8 mouse cellular contexts compared by ENCODE assay signal in the genomic region with DNA sequence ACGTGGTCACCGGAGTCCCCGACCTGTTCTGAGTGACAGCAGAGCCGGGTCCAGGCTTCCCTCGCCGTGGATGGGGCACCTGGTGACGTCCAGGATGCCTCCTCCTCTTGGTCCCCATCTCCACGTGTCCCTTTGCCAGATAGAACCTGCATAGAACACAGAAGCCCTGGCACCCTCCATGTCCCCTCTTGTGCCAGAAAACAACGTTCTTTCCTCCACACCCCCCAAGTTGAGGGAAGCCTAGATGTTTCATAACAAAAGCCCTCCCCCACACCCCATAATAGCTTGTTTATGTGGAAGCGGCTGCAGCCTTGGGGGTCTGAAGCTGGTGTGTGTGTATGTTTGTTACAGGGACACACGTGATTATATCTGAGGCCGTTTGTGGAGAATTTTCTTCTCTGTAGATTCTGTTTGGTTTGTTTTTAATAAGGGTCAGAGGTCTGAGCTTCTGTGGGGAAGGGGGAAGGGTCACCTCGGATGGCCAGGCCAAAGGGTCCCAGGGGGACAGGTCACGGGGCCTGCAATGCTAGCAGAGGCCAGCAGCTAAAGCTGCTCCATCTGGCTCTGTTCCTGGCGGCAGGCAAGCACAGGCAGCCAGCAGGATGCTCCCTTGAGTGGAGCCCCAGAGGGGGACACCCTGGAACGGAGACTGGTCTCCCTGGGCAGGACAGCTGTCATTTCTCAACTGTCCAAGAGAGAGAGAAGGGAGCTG.
DNase-seq lines count a peak whose midpoint lies in the region; ATAC-seq and TF ChIP-seq lines count a peak whose summit lies in the region.

No protein-coding gene starts in this region.

- TF ChIP-seq CTCF in MEL (IDR thresholded peaks at IDR 0.05 in 2 of 3, conservative IDR thresholded peaks at IDR 0.05 in 1 of 3; ENCODE audit: control insufficient read depth in 1 of 3, insufficient read depth in 1 of 3, low read depth in 2 of 3, low read length in 3 of 3, poor library complexity in 1 of 3, severe bottlenecking in 1 of 3), result no peak

- peak overlapping the region; percentile 34 to 62 for H3K4me3 ChIP-seq in MEL (ENCODE audit: control insufficient read depth in 1 of 2, insufficient read depth in 1 of 2, low read depth in 2 of 2, low read length in 2 of 2)
- H3K4me3 ChIP-seq in lung, embryonic 16.5 days (ENCODE audit: low read length), result peak overlapping the region; percentile 38

- no peak for TF ChIP-seq POLR2A in MEL (IDR thresholded peaks at IDR 0.05; ENCODE audit: control insufficient read depth in 1 of 2, insufficient read depth in 1 of 2, low read depth in 1 of 2, low read length in 2 of 2, poor library complexity in 1 of 2)

- no peak for TF ChIP-seq EP300 in MEL (IDR thresholded peaks at IDR 0.05; ENCODE audit: low read depth in 1 of 2, low read length in 2 of 2)

- H3K36me3 ChIP-seq in MEL (ENCODE audit: control insufficient read depth in 1 of 2, insufficient read depth in 2 of 2, low read length in 2 of 2), result peaks cover 0 to 16% of the 10 kb centered on the region in 2 experiments; a peak in 2 of 4 replicates
- H3K36me3 ChIP-seq in lung, embryonic 16.5 days (ENCODE audit: control insufficient read depth, insufficient read depth, low read length), result no peaks in the 10 kb centered on the region

- H3K79me2 ChIP-seq in MEL (ENCODE audit: control insufficient read depth, insufficient read depth, low read length, poor library complexity), result peaks cover 3% of the 10 kb centered on the region; the same call in 1 of the 2 replicates

- peaks cover 7 to 14% of the 10 kb centered on the region in 2 experiments; a peak in 3 of 4 replicates for H3K4me1 ChIP-seq in MEL (ENCODE audit: control insufficient read depth in 1 of 2, insufficient read depth in 2 of 2, low read length in 2 of 2)
- H3K4me1 ChIP-seq in lung, embryonic 16.5 days (replicated peaks; ENCODE audit: control insufficient read depth, insufficient read depth, low read length), result peaks cover 41% of the 10 kb centered on the region

- whole genome bisulfite sequencing in lung, embryonic 16.5 days, result 7% methylated on average over 16 of the region's 16 CpGs

- no peak for TF ChIP-seq RAD21 in MEL (IDR thresholded peaks at IDR 0.05; ENCODE audit: low read depth, low read length)

- DNase-seq in MEL (ENCODE audit: low read depth, low spot score), result no peak
- DNase-seq in cerebellum, adult 18-20 months, result peak; percentile 63 to 70
- peak; percentile 69 to 77 for DNase-seq in layer of hippocampus, adult 8-10 months (ENCODE audit: low spot score in 2 of 2)
- DNase-seq in ovary, postnatal 10 days (ENCODE audit: low spot score), result peak; percentile 69
- peak; percentile 85 for DNase-seq in yolk sac, embryonic 10.5 days (ENCODE audit: low spot score)

- H3K9ac ChIP-seq in MEL (ENCODE audit: control insufficient read depth, low read depth, low read length, poor library complexity, severe bottlenecking), result peak overlapping the region; percentile 82
- H3K9ac ChIP-seq in lung, embryonic 16.5 days (ENCODE audit: low read length), result peak overlapping the region; percentile 79

- H3K27ac ChIP-seq in MEL (ENCODE audit: control insufficient read depth, low read depth, low read length), result peak overlapping the region; percentile 49
- H3K27ac ChIP-seq in lung, embryonic 16.5 days (ENCODE audit: low read length), result peak overlapping the region; percentile 100

- H3K4me2 ChIP-seq in lung, embryonic 16.5 days (ENCODE audit: low read depth, low read length), result peak overlapping the region; percentile 86

- H3K27me3 ChIP-seq in MEL (ENCODE audit: control insufficient read depth in 1 of 2, insufficient read depth in 2 of 2, low read length in 2 of 2), result peaks cover 0 to 2% of the 10 kb centered on the region in 2 experiments; a peak in 2 of 4 replicates
- H3K27me3 ChIP-seq in lung, embryonic 16.5 days (ENCODE audit: control insufficient read depth, insufficient read depth, low read depth, low read length), result no peaks in the 10 kb centered on the region

- peak; percentile 51 for ATAC-seq in frontal cortex, adult (ENCODE audit: low TSS enrichment)
- peak; percentile 10 to 24; a peak in 3 of 4 replicates for ATAC-seq in hematopoietic stem cell, adult 5-6 weeks (replicated peaks in 1 of 2; ENCODE audit: insufficient read depth in 1 of 2, low FRiP score in 2 of 2, low TSS enrichment in 1 of 2, low read depth in 1 of 2, poor library complexity in 2 of 2, severe bottlenecking in 2 of 2)
- peak; percentile 84 for ATAC-seq in lung, embryonic 16.5 days (ENCODE audit: low read depth)

- no peaks in the 10 kb centered on the region for H3K9me3 ChIP-seq in MEL (replicated peaks; ENCODE audit: insufficient read depth, low read length)
- no peaks in the 10 kb centered on the region for H3K9me3 ChIP-seq in lung, embryonic 16.5 days (ENCODE audit: control insufficient read depth, low read length)

TF ChIP-seq in MEL, 35 proteins besides CTCF, POLR2A, EP300 and RAD21:
- TF ChIP-seq E2F4 (IDR thresholded peaks at IDR 0.05; ENCODE audit: borderline replicate concordance, low read depth, low read length), result no peak
- TF ChIP-seq MAX (IDR thresholded peaks at IDR 0.05; ENCODE audit: low read length), result peak; percentile 63; the same call in 1 of the 2 replicates
- no peak for TF ChIP-seq USF2 (IDR thresholded peaks at IDR 0.05; ENCODE audit: borderline replicate concordance in 1 of 2, insufficient read depth in 1 of 2, low read depth in 1 of 2, low read length in 2 of 2)
- no peak for TF ChIP-seq ELF1 (IDR thresholded peaks at IDR 0.05; ENCODE audit: low read depth, low read length)
- 0 out of 2 replicates have a peak, but pooled peaks have one; percentile 1 for TF ChIP-seq TBP (IDR thresholded peaks at IDR 0.05; ENCODE audit: low read depth, low read length)
- peak; percentile 38; the same call in 1 of the 2 replicates for TF ChIP-seq USF1 (IDR thresholded peaks at IDR 0.05; ENCODE audit: low read depth, low read length)
- no peak for TF ChIP-seq JUND (IDR thresholded peaks at IDR 0.05; ENCODE audit: low read depth, low read length)

Comparison
In these comparisons a context has a peak if more than half of its experiments do, and no peak if none do; other contexts are left out.
1. ATAC-seq: peak in every context shown above with its lines; median percentile 84 in lung, embryonic 16.5 days; 51 in frontal cortex, adult; 17 in hematopoietic stem cell, adult 5-6 weeks.